Mouse (Mus musculus) layer of hippocampus, adult 2 months (tissue): ENCODE data around the gene Zfp512b. TPM values are rescaled to one million over a fixed set of nuclear protein-coding genes. Genes with fewer than 3 reads are reported as not detected.

Source experiments
- DNase-seq, 2 experiments: peaks; one replicate each; pipeline ENCODE4 v3.0.0; 2022; ENCODE audit warnings: low spot score in 2 of 2
- H3K27ac ChIP-seq: fragments of 200-600 bp; 2 replicates; pipeline ENCODE4 v1.8.1; 2022
- H3K4me3 ChIP-seq: fragments of 200-600 bp; 2 replicates; pipeline ENCODE4 v1.8.1; 2022; ENCODE audit warnings: mild to moderate bottlenecking
- CTCF ChIP-seq: fragments of 200-600 bp; conservative IDR thresholded peaks from 2 replicates; pipeline ENCODE4 v1.8.1; 2022; ENCODE audit warnings: antibody characterized with exemption, mild to moderate bottlenecking, moderate library complexity
- long read RNA-seq, 2 experiments: library from polyadenylated mRNA; stranded (forward); transcript quantifications; one replicate each; pipeline ENCODE4 v2.0.0; 2021; ENCODE audit warnings: borderline mapping rate in 2 of 2
- total RNA-seq, 2 experiments: library from RNA; stranded (reverse); gene quantifications; 2 replicates each; pipeline ENCODE4 v1.2.3; 2021

Gene Zfp512b
- 100 to 1,000 TPM; 102 to 103 TPM for total RNA-seq
- long read RNA-seq, experiment 1, partial matches to known transcripts = 7 of 23 reads
- long read RNA-seq, experiment 1, other reads (novel, unspliced or antisense) = 16 of 23 reads
- long read RNA-seq, experiment 2, partial matches to known transcripts = 8 of 26 reads
- long read RNA-seq, experiment 2, other reads (novel, unspliced or antisense) = 18 of 26 reads

DNA sequence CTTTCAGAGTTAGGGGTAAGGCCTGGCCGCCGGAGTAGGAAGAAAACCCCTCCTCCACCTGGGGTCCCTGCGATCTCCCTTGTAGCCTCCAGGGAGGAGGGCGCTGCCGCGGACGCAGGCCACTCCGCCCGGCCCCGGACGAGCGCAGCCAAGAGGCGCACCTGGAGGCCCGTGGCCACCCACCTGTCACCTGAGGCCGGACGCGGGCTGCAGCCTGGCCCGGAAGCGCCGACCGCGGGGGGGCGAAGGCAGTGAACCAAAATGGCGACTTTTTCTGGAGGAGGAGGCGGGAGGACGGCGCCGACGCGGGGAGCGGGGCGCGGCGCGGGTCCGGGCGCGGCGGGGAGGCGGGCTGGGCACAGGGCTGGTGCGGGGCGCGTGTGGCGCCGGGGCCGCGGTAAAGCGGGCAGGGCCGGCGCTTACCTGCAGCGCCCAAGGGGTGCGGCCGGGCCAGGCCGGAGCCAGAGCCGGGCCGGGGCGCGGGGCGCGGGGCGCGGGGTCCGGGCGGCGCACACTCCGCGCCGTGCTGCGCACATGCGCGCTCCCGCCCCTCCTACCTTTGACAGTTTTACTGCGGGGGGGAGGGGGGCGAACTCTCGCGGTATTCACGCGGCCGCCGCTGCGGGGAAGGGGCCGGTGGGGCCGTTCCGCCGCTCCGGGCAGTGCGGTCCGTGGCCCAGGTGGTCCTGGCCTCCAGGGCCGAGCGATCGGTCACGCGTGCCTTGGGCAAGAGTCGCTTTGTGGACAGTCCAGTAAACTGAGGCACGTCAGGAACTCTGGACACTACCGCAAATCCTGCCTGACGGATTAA, at the start of gene Zfp512b:
Gene Zfp512b (minus strand): TSS at position 573 of the 811 bp plus-strand sequence.
- peak; percentile 50 for TF ChIP-seq CTCF

DNA sequence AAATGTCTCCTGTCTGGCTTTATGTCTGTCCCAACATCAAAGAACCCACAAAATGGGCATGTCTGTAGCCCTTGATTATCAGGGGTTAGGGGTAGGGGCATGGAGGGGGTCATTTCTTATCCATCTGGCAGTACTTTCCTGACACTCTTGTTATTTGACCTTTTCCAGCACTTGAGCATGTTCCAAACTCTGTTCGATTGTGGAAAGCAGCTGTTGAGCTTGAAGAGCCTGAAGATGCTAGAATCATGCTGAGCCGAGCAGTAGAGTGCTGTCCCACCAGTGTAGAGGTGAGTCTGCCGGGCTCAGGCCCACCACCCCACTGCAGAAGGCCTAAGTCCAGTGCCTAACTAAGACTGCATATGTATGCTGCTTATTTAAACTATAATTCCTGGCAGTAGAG, 43.3 kb upstream of the Zfp512b start:
- DNase-seq = no peak
- Histone ChIP-seq H3K4me3 (no peak overlapping the region), H3K27ac (no peak overlapping the region)
- TF ChIP-seq CTCF = no peak

More for the DNA sequence above, at the start of gene Zfp512b:
- H3K27ac ChIP-seq = peak within 1 kb of the TSS; percentile 95
- peak within 1 kb of the TSS; percentile 77 for H3K4me3 ChIP-seq
- peak in 1 of 2 experiments; percentile 76 for DNase-seq

DNA sequence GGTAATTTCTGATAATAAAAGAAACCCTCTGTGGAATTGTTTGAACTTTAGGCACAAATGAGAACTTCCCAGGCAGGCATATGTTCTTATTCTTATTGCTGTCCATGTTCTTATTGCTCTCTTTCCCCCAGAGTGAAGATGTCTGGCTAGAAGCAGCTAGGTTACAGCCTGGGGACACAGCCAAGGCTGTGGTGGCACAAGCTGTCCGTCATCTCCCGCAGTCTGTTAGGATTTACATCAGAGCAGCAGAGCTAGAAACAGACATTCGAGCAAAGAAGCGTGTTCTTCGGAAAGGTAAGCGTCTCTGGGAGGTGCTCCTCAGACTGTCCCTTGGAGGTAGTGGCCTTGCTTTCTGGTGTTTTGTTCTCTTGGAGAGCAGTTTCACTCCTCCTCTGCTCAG, 40.0 kb upstream of the Zfp512b start:
- no peak for TF ChIP-seq CTCF
- H3K27ac ChIP-seq = peak overlapping the region; percentile 72
- DNase-seq = peak in 1 of 2 experiments; percentile 19
- H3K4me3 ChIP-seq = no peak overlapping the region

DNA sequence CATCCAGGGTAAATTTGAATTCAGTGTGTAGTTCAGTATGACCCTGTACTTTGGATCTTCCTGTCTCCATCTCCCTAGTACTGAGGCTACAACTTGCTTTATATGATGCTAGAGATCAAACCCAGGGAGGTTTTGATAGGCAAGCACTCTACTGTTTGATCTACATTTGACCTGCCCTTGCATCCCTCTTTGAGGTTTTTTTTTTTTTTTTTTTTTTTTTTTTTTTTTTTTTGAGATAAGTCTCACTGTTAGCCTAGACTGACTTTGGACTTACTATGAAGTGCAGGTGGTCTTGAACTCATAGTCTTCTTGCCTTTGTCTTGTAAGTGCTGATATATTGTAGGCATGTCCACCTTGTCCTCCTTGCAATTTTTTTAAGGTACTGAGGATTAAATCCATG, 35.9 kb upstream of the Zfp512b start:
- Histone ChIP-seq H3K4me3 (no peak overlapping the region), H3K27ac (no peak overlapping the region)
- no peak for TF ChIP-seq CTCF
- DNase-seq = no peak

DNA sequence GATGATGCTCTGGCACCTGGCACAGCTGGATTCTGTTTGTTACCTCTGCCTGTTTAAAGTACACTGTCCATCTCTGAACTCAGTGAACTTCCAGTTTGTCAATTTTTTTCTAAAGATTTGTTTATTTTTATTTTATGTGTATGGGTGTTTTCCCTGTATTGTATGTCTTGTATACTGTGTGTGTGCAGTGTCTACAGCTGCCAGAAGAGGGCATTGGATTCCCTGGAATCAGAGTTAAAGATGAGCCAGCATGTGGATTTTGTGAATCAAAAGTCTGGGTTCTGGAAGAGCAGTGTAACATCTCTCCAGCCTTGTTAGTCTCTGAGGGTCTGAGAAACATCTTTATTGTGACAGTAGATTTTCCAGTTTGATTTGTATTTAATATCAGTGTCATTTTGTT, 30.8 kb upstream of the Zfp512b start:
- DNase-seq = peak in 1 of 2 experiments; percentile 32
- Histone ChIP-seq H3K4me3 (no peak overlapping the region), H3K27ac (no peak overlapping the region)
- peak; percentile 83 for TF ChIP-seq CTCF

DNA sequence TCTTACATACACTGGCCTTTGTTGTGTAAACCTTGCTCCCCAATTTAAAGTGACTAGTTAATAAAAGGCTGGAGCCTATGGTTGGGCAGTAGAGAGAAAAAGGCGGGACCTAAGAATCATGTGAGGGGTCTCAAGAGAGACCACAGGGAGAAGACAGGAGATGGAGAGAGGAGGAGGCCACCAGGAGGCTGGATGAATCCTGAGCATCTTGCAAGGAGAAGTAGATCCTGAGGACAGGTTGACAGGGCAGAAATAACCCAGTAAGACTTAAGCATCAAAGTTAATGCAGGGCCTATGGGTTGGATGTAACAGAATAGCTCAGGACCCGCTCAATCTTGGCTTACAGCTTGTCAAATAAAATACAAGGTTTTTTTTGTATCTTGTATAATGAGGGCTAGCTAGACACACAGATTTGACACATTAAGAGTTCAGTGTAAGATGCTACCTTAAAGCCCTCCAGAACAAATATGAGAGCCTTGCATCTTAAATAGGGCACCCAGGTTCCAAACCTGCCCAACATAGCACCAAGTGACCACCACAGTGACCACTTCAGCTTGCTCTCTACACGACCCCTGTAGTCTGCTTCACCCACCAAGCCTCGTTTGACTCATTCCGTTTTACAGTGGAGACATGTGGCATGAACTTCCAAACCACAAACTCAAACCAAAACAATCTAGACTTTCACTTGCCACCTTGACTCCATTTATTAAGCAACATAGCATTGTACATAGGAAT, 26.3 kb upstream of the Zfp512b start:
- TF ChIP-seq CTCF = no peak
- no peak for DNase-seq
- H3K27ac ChIP-seq = no peak overlapping the region
- H3K4me3 ChIP-seq = no peak overlapping the region

DNA sequence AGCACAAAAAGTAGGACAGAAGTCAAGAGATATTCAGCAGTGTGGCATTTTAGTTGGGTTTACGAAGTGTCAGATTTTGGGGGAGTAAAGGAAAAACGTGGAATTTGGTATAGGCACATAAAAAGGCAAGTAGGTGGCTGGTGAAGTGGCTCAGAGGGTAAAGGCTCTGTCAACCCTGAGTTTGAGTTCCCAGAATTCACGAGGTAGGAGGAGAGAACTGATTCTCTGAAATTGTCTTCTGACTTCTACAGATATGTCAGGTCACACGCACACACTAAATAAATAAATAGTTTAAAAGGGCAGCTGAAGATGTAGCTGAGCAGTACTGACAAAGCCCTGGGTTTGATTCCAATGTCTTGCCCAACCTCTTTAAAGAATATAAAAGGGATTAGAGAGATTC, 9.8 kb upstream of the Zfp512b start:
- TF ChIP-seq CTCF = no peak
- H3K27ac ChIP-seq = no peak overlapping the region
- H3K4me3 ChIP-seq = peak overlapping the region; percentile 76; the same call in 1 of the 2 replicates
- no peak for DNase-seq

DNA sequence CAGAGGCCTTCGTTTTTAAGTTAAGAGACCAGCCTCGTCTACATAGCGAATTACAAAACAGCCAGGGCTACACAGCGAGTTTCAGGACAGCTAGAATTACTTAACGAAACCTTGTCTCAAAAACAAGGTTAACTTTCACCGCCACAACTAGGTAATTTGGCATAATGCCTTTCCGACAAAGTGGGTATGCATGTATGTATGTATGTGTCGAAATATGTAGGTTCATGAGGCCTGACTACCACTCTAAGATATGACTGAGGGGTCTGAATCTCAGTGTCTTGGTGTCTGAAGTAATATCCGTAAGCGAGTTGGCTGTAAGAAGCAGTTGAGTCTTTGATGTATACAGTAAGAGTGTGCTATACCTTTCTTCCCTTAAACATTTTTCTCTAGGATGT, 9.1 kb upstream of the Zfp512b start:
- Histone ChIP-seq H3K4me3 (peak overlapping the region; percentile 76), H3K27ac (peak overlapping the region; percentile 97)
- TF ChIP-seq CTCF = no peak
- DNase-seq = no peak

DNA sequence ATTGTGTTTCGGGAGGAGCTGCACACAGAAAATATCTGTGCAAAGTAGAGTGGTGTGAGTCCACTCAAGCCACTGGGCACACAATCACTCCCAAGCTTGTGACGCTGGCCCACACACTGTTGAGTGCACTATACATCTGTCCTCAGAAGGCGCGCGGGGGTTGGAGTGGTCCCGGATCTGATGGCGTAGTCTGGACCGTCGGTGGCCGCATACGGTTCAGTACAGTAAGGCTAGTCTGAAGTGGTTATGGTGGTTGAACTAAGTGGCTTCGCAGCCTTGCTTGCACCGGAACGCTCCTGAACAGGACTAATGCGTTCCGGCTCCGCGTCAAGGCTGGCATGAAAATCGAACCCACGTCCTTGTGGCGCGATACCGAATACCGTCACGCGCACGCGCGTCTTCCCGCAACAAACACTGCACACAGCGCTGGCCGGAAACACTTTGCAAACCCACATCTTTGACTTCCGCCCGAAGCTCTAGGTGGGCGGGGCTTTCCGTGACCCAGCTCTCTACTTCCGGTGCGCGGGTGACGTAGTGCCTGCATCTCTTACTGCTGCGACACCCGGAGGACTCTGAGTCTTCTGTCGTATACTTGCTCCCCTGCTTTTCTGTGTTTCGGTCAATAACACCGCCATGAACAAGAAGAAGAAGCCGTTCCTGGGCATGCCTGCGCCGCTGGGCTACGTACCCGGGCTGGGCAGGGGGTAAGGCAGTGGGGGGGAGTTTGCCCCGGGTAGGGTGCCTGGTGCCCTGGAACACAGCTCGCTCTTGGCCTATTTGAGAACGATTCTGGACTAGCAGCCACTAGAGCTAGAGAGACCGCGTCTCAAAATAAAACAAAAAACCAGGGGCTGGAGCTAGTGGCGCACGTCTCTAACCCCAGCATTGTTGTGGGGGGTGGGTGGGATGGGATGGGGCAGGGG, 8.5 kb upstream of the Zfp512b start:
- peak; percentile 97 for DNase-seq
- Histone ChIP-seq H3K27ac (peak overlapping the region; percentile 97), H3K4me3 (peak overlapping the region; percentile 76)
- peak; percentile 21 for TF ChIP-seq CTCF

DNA sequence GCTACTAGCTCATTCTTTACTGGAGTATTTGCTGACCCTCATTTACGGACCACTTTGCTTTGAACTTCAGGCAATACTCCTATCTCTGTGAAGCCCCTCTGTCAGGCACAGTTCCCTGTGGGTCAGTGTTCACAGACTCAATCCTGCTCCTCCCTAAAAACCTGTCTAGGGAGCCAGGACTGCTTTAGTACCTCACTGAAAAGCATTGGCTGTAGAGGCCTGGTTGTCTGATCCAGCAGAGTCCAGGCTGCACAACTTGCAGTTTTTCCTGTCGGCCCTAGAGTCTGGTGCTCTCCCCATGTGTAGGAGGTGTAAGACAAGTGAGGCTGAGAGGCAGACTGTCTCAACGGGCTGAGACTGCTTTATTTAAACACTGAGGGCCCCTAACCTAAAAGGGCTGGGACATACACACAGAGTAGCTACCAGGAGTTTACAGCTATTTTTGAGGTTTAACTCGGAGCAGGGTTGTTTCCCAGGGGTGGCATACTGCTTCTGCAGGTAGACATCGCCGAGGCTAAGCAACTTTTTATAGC, 7.7 kb upstream of the Zfp512b start:
- peak overlapping the region; percentile 97 for H3K27ac ChIP-seq
- peak in 1 of 2 experiments; percentile 8 for DNase-seq
- H3K4me3 ChIP-seq = peak overlapping the region; percentile 76
- no peak for TF ChIP-seq CTCF

DNA sequence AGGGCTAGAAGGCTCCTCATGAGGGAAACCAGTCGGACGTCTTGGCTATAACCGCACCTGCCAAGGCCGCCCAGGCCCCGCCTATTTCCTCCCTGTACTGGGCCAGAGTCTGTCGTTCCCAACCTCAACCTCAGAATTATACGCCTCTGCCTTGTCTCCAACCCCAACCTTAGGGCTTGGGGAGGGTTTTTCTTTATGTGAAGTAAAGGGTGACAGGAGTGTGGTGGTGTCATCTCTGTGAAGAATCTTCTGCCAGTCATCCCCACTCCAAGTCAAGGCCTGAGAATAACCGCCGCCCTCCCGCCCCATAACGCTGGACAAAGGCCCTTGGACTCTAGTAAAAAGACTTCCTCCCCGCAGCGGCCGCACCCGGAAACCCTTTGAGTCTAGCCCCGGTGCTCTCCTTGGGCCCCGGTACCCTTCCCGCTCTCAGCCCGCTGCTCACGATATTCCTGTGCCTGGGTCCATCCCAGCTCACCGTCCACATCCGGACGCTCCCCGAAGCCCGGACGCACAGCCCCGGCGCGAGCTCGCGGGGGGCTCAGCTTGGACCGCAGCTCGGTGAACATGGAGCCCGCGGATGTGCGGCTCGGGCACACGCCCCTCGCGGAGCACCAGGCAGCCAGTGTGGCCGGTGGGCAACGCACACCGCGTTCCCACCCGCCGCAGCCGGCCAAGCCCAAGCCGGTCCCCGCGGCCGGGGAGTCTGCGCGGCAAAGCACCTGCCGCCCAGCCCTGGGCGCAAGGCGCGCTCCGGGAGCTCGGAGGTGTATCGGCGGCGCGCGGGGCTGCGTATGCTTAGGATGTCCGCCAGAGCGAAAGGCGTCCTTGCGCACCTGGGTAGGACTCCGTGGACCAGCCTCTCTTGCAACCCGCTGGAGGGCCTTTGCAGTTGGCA, 6.1 kb upstream of the Zfp512b start, which contains the start of gene Samd10:
Gene Samd10 (minus strand): TSS at position 759 of the 898 bp plus-strand sequence.
- Histone ChIP-seq H3K27ac (peak within 1 kb of the TSS; percentile 89), H3K4me3 (peak within 1 kb of the TSS; percentile 57)
- peak in 1 of 2 experiments; percentile 37 for DNase-seq
- peak; percentile 60 for TF ChIP-seq CTCF
